Mouse (Mus musculus) retina, postnatal 7 days (tissue): ENCODE results near the gene Tbxas1.

Experiments used
- DNase-seq: peaks from one replicate; pipeline ENCODE4 v3.0.0-alpha.2; 2012; ENCODE audit warnings: low read depth, low spot score

Tbxas1 gene

DNA sequence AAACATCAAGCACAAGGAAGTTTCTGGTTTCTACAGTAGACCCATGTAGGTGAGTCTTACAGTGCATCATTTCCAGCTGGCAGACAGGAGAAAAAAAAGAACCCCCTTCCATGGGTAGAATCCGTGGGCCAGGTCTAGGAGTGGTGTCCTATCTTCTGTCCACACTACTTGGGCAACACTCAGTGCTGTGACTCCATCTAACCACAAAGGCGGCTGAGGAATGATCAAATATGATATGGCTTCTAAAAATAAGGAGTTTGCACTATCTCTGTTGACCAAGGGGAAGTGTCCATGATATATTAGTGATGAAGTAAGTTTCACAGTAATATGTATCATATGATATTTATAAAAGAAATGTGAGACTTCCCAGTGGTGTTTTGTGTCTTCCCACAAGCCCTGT lies 16.8 kb downstream of the Tbxas1 start:
- DNase-seq: no peak

GRCm38 (mm10) chr6:38893615-38894014 lies 18.4 kb downstream of the Tbxas1 start:
- DNase-seq: no peak

GRCm38 (mm10) chr6:38900073-38900472 lies 24.9 kb downstream of the Tbxas1 start:
- no peak for DNase-seq

DNA sequence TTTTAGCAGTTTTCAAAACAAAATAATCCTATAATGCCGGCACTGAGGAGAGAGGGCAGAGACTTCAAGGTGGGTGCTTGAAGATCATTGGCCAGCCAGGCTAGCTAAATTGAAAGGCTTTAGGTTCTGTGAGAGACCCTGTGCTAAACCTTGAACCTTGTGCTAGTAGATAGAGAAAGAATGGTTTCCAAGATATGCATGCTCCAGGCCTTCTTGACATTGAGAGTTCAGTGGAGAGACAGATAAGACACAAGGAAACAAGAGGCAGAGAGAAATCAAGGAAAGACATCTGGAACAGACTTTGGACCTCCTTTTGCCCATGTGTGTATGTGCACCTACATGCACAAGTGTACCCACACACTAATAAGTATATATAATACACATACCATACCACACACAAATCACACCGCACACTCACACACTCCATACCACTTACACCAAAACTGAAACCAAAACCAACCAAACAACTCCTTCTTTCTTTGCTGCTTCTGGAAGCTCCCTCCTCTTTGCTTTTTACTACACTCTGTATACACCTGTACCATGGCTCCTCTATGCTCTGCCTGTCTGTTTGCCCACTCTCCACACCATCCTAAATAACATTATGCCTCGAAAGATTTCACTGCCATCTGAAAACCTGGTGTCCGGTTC lies 25.4 kb downstream of the Tbxas1 start:
- DNase-seq: no peak

DNA sequence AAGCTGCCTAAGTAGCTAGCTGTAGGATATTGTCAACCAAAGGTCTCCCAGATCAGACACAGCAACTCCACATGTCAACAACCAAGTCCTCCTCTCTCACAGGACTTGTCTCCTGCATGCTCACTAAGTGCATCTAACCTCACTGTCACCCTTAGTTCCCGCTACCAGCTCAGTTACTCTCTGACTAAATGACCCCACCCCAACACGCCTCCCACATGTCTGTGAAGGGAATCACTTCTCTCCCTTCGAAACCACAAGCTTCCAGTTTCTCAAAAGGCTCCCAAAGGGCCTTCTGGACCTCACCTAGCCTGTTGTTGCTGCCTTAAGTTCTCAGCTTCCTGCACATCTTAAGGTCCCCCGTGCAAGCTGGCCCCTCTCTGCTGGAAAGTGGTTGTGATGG lies 25.9 kb downstream of the Tbxas1 start:
- DNase-seq: no peak

DNA sequence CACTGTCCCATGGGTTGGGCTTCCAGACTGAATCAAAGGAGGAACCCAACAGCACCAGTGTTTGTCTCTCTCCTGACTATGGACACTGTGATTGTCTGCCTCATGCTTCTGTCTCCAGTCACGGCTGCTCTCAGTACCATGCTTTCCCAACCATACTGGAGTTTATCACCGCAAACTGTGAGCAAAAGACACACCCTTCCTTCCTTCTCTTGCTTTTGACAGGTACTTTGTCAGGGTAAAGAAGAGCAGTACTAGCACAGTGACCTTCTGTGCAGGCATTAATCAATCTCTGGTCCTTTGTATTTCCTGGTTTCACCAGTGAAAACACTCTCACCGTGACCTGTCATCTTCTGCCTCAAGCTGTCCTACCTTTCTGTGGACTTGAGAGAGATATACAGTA lies 26.4 kb downstream of the Tbxas1 start:
- no peak for DNase-seq

DNA sequence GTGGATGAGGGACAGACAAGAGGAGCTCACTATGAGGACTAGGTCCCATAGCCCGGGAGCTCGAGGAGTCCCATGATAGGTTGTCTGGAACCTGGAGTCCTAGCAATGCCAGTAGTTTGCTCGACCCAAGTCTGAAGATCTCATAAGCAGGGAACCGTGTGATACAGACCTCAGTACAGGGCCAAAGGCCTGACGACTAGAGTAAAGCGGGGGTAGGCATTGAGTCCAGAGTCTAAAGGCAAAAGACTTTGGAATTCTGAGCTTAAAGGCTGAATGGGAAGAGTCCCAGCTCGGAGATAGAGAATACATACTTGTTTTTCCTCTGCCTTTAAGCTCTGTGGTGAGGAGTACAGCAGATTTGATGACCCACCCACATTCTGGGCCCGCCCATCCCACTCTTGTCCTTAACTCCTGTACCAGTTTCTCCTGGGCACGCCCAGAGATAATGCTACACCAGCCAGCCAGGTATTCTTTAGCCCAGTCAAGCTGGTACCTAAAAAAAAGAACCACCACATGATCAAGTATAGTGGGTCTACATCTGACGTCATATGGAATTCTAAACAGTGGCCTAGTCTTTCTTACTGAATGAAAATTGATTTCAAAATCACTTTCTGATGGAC lies 27.7 kb downstream of the Tbxas1 start:
- DNase-seq: no peak

- DNase-seq: no peak
Measured at GRCm38 (mm10) chr6:38906005-38906404, 30.8 kb downstream of the Tbxas1 start.

DNA sequence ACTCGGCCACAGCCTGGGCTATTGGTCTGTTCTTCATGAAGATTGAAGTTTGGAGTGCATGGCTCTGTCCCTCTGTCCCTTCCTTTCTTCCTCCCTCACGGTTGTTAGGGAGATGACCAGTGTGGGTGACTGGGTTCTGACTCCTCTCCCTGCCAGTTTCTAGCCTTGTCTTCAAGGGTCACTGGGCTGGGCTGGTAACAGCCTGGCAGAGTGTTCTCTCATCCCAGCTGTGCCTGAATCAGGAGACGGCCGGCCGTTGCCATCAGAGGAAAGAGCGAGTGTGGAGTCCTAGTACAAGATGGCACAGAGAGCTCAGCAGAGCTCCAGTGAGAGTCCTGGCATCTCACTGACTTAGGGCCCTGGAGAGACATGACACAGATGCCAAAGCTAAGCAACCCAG lies 33.2 kb downstream of the Tbxas1 start:
- DNase-seq: no peak

GRCm38 (mm10) chr6:38910828-38911559 lies 35.8 kb downstream of the Tbxas1 start:
- no peak for DNase-seq

- DNase-seq: no peak
Measured at GRCm38 (mm10) chr6:38912121-38912660, 37.0 kb downstream of the Tbxas1 start.

- no peak for DNase-seq
Measured at GRCm38 (mm10) chr6:38912845-38913244, 37.6 kb downstream of the Tbxas1 start.

DNA sequence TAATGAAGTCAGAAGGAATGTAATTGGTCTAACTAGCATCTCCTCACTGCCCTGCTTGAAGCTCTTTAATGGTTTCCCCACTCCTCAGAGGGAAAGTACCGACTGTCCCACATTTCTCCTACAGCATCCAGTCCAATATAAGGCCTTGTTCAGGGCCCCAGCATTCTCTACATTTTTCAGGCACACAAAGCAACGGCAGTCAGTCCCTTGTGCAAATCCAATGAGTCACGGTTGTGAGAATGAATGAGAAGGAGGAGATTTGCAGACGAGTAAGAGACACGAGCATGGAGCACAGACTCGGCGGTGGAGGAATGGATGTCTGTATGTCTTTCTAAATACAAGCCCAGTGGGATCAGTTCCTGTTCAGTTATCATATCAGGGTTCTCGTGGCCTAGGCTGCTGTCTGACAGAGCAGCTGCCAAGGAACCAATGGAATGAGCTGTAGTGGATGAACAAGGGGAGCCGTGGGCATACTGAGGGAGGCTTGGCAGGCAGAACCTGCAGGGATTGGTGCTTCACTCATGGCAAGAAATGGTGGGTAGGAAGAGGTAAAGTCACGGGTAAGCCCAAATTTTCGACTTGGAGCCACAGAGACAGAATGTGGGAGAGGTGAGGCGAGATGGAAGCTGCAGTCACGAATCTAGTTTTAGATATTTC lies 38.3 kb downstream of the Tbxas1 start:
- DNase-seq: no peak

DNA sequence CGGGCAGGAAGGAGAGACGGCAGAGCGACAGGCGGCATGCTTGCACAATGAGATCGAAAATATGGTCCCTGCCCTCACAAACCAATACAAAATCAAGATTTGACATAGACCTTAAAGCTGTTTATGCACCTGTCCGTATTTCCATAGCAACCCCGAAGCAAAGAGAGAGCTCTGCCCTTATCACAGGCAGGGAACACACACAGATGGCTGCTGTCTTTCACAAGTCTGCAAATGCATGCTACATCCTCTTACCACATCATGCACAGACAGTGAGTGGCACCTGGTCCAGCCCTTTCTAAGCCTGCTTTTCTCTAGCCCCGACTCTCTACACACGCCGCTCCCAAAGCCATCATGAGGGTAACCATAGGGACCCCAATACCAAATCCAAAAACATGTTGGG lies 39.0 kb downstream of the Tbxas1 start:
- DNase-seq: no peak

- DNase-seq: no peak
Measured at GRCm38 (mm10) chr6:38915776-38916175, 40.6 kb downstream of the Tbxas1 start.

GRCm38 (mm10) chr6:38916571-38916970 lies 41.4 kb downstream of the Tbxas1 start:
- no peak for DNase-seq

DNA sequence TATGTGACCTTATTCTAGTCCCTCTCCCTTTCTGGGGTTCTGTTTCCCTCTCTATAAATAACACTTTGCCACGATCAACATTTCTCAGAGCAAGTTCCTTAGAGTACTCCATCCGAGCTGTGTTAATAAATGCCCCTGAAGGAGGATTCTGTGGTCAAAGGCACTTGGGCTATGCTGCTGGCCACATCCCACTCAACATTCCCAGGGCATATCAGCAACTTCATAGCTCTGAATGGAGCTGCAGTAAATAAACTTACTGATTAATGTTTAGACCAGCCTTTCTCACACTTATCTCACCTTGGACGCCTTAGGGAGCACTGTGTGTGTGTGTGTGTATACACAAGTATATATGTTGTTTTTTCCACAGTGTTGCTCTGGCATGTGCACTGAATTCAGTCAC lies 42.2 kb downstream of the Tbxas1 start:
- DNase-seq: no peak

DNA sequence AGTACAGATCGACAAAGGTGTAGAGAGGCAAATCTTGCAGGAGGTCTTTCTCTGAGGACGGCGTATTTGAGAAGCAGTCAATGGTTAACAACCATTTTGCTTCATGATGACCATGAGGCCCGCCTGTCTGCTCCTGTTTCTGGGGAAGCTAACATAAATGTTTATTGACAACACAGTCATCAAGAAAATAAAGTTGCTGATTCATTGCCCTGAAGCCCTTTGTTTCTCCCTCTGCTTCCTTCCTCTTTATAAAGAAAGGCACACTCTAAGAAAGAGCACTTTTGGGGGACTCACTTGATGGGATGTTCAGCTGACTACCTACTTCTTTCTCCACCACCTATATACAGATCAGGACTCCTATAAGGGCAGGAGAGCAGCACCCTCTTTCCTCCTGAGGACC lies 43.5 kb downstream of the Tbxas1 start:
- DNase-seq: no peak

- DNase-seq: no peak
Measured at GRCm38 (mm10) chr6:38919135-38919740, 44.0 kb downstream of the Tbxas1 start.

DNA sequence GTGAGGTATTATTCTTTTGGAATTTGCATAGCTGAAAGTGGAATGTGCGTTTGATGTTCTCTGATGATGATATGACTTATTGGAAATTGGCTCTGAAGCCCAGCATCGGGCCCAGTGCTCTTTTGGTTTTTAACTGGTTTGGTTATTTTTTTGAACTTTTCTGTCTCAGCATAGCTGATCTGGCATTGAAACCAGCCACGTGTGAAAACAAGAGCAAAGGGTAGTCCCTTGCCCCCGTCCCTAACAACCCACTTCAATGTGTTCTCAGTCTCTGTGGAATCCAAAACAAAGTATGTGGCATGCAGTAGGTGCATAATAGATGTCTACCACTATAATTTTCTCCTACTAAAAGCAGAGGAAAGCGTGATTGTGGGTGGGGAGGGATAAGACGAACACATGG lies 44.9 kb downstream of the Tbxas1 start:
- DNase-seq: no peak

DNA sequence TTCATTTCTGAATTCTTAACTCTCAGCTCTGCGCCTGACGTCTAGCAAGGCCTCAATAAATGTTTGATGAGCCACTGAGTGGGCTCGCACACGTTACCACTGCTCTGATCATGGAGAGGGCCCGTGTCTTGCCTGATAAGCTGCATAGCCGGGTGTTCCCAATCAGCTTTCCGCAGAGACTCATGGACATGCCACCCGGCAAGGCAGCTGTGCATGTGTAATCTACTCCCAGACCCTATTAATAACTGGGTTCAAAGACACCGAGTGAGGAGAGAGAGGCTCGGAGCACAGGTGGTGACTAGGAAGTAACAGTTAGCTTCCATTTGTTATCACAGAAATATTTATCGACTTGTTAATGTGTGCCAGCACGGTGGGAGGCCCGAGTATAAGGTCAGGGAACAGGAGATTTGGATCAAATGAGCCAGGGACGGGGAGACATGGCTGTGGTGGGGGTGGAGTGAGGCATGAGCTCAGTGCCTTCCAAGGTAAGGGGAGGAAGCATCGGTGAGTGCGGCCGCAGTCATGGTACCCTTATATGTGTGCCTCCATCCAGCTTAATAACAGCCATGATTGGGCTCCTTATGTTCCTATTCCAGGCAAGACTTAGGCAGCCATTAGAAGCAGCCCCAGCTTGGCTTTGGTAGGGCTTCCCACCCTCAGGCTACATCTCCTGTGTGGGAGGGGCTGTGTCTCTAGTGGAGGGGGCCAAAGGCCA lies 46.0 kb downstream of the Tbxas1 start:
- DNase-seq: no peak
